Mouse (Mus musculus): ENCODE measurements around the gene Atg4c. TPM values are rescaled to one million over a fixed set of nuclear protein-coding genes. Genes with fewer than 3 reads are reported as not detected.

Gene Atg4c
- polyA plus RNA-seq, 1 experiment from 2014 or later, result 6.3 TPM

- Histone ChIP-seq H3K4me3 (no peak overlapping the region), H3K36me3 (no peaks in the 10 kb centered on the region), H3K4me2 (no peak overlapping the region), H3K4me1 (no peaks in the 10 kb centered on the region), H3K27ac (no peak overlapping the region), H3K9me3 (replicated peaks) (no peaks in the 10 kb centered on the region), H3K9ac (no peak overlapping the region), H3K27me3 (replicated peaks) (no peaks in the 10 kb centered on the region)
- WGBS (ENCODE audit: insufficient replicate concordance), result 58% methylated on average over 7 of the region's 7 CpGs
- ATAC-seq, result no peak
Observed at GRCm38 (mm10) chr4:99176841-99177240, 16.9 kb upstream of the Atg4c start.

- Histone ChIP-seq H3K27ac (no peak overlapping the region), H3K36me3 (no peaks in the 10 kb centered on the region), H3K4me1 (no peaks in the 10 kb centered on the region), H3K4me3 (no peak overlapping the region), H3K9ac (no peak overlapping the region), H3K27me3 (replicated peaks) (no peaks in the 10 kb centered on the region), H3K4me2 (no peak overlapping the region), H3K9me3 (replicated peaks) (no peaks in the 10 kb centered on the region)
- WGBS (ENCODE audit: insufficient replicate concordance), result 64% methylated on average over 4 of the region's 4 CpGs
- ATAC-seq, result no peak
Observed at GRCm38 (mm10) chr4:99177255-99177654, 16.5 kb upstream of the Atg4c start.

- 58% methylated on average over 5 of the region's 5 CpGs for WGBS (ENCODE audit: insufficient replicate concordance)
- Histone ChIP-seq H3K4me2 (no peak overlapping the region), H3K4me1 (no peaks in the 10 kb centered on the region), H3K9me3 (replicated peaks) (no peaks in the 10 kb centered on the region), H3K27ac (no peak overlapping the region), H3K27me3 (replicated peaks) (no peaks in the 10 kb centered on the region), H3K36me3 (no peaks in the 10 kb centered on the region), H3K9ac (no peak overlapping the region), H3K4me3 (no peak overlapping the region)
- ATAC-seq, result no peak
Observed at GRCm38 (mm10) chr4:99178851-99179250, 14.9 kb upstream of the Atg4c start.

- no peaks in the 10 kb centered on the region for H3K27me3 ChIP-seq (replicated peaks)
- no peaks in the 10 kb centered on the region for H3K36me3 ChIP-seq
- H3K27ac ChIP-seq, result no peak overlapping the region
- H3K4me2 ChIP-seq, result no peak overlapping the region
- H3K9me3 ChIP-seq (replicated peaks), result no peaks in the 10 kb centered on the region
- no peak overlapping the region for H3K4me3 ChIP-seq
- no peaks in the 10 kb centered on the region for H3K4me1 ChIP-seq
- 68% methylated on average over 21 of the region's 21 CpGs for WGBS (ENCODE audit: insufficient replicate concordance)
- no peak for ATAC-seq
- H3K9ac ChIP-seq, result no peak overlapping the region
Observed at GRCm38 (mm10) chr4:99179446-99180120, 14.2 kb upstream of the Atg4c start.

GRCm38 (mm10) chr4:99180921-99181320 is 12.8 kb upstream of the Atg4c start:
- H3K4me3 ChIP-seq, result no peak overlapping the region
- H3K27me3 ChIP-seq (replicated peaks), result no peaks in the 10 kb centered on the region
- H3K9ac ChIP-seq, result no peak overlapping the region
- no peaks in the 10 kb centered on the region for H3K9me3 ChIP-seq (replicated peaks)
- no peak overlapping the region for H3K27ac ChIP-seq
- no peaks in the 10 kb centered on the region for H3K4me1 ChIP-seq
- 62% methylated on average over 5 of the region's 5 CpGs for WGBS (ENCODE audit: insufficient replicate concordance)
- no peak overlapping the region for H3K4me2 ChIP-seq
- H3K36me3 ChIP-seq, result no peaks in the 10 kb centered on the region
- no peak for ATAC-seq

- H3K4me1 ChIP-seq, result no peaks in the 10 kb centered on the region
- no peaks in the 10 kb centered on the region for H3K9me3 ChIP-seq (replicated peaks)
- no peaks in the 10 kb centered on the region for H3K27me3 ChIP-seq (replicated peaks)
- H3K4me3 ChIP-seq, result no peak overlapping the region
- ATAC-seq, result no peak
- H3K9ac ChIP-seq, result no peak overlapping the region
- no peak overlapping the region for H3K4me2 ChIP-seq
- H3K36me3 ChIP-seq, result no peaks in the 10 kb centered on the region
- WGBS (ENCODE audit: insufficient replicate concordance), result 69% methylated on average over 9 of the region's 9 CpGs
- H3K27ac ChIP-seq, result no peak overlapping the region
Observed at GRCm38 (mm10) chr4:99181739-99182419, 11.9 kb upstream of the Atg4c start.

- no peaks in the 10 kb centered on the region for H3K4me1 ChIP-seq
- no peaks in the 10 kb centered on the region for H3K36me3 ChIP-seq
- WGBS (ENCODE audit: insufficient replicate concordance), result 72% methylated on average over 20 of the region's 20 CpGs
- H3K27ac ChIP-seq, result no peak overlapping the region
- H3K4me2 ChIP-seq, result no peak overlapping the region
- ATAC-seq, result no peak
- H3K27me3 ChIP-seq (replicated peaks), result no peaks in the 10 kb centered on the region
- H3K4me3 ChIP-seq, result no peak overlapping the region
- H3K9ac ChIP-seq, result no peak overlapping the region
- H3K9me3 ChIP-seq (replicated peaks), result no peaks in the 10 kb centered on the region
Observed at GRCm38 (mm10) chr4:99182660-99183431, 10.9 kb upstream of the Atg4c start.

- Histone ChIP-seq H3K27me3 (replicated peaks) (no peaks in the 10 kb centered on the region), H3K4me3 (no peak overlapping the region), H3K4me2 (no peak overlapping the region), H3K36me3 (no peaks in the 10 kb centered on the region), H3K9ac (no peak overlapping the region), H3K9me3 (replicated peaks) (no peaks in the 10 kb centered on the region), H3K27ac (no peak overlapping the region), H3K4me1 (no peaks in the 10 kb centered on the region)
- no peak for ATAC-seq
- WGBS (ENCODE audit: insufficient replicate concordance), result 64% methylated on average over 4 of the region's 4 CpGs
Observed at GRCm38 (mm10) chr4:99184678-99185077, 9.1 kb upstream of the Atg4c start.

GRCm38 (mm10) chr4:99185305-99185704 is 8.4 kb upstream of the Atg4c start:
- no peak for ATAC-seq
- WGBS (ENCODE audit: insufficient replicate concordance), result 62% methylated on average over 4 of the region's 4 CpGs
- Histone ChIP-seq H3K4me3 (no peak overlapping the region), H3K4me2 (no peak overlapping the region), H3K27me3 (replicated peaks) (no peaks in the 10 kb centered on the region), H3K4me1 (no peaks in the 10 kb centered on the region), H3K27ac (no peak overlapping the region), H3K9ac (no peak overlapping the region), H3K9me3 (replicated peaks) (no peaks in the 10 kb centered on the region), H3K36me3 (no peaks in the 10 kb centered on the region)

GRCm38 (mm10) chr4:99186412-99187125 is 7.2 kb upstream of the Atg4c start:
- no peaks in the 10 kb centered on the region for H3K27me3 ChIP-seq (replicated peaks)
- H3K4me3 ChIP-seq, result no peak overlapping the region
- no peak overlapping the region for H3K9ac ChIP-seq
- no peak overlapping the region for H3K27ac ChIP-seq
- H3K9me3 ChIP-seq (replicated peaks), result no peaks in the 10 kb centered on the region
- H3K4me1 ChIP-seq, result no peaks in the 10 kb centered on the region
- 73% methylated on average over 11 of the region's 11 CpGs for WGBS (ENCODE audit: insufficient replicate concordance)
- no peak overlapping the region for H3K4me2 ChIP-seq
- ATAC-seq, result no peak
- no peaks in the 10 kb centered on the region for H3K36me3 ChIP-seq

GRCm38 (mm10) chr4:99192640-99193039 is 1.1 kb upstream of the Atg4c start:
- no peak overlapping the region for H3K27ac ChIP-seq
- no peak for ATAC-seq
- no peaks in the 10 kb centered on the region for H3K9me3 ChIP-seq (replicated peaks)
- no peak overlapping the region for H3K9ac ChIP-seq
- no peaks in the 10 kb centered on the region for H3K36me3 ChIP-seq
- H3K27me3 ChIP-seq (replicated peaks), result no peaks in the 10 kb centered on the region
- no peak overlapping the region for H3K4me2 ChIP-seq
- peaks cover 8% of the 10 kb centered on the region; the same call in 1 of the 2 replicates for H3K4me1 ChIP-seq
- no peak overlapping the region for H3K4me3 ChIP-seq
- 76% methylated on average over 1 of the region's 1 CpGs for WGBS (ENCODE audit: insufficient replicate concordance)

- H3K27me3 ChIP-seq (replicated peaks), result no peaks in the 10 kb centered on the region
- no peak overlapping the region for H3K27ac ChIP-seq
- H3K9ac ChIP-seq, result no peak overlapping the region
- peak overlapping the region; percentile 76 for H3K4me2 ChIP-seq
- no peaks in the 10 kb centered on the region for H3K9me3 ChIP-seq (replicated peaks)
- ATAC-seq, result no peak
- WGBS (ENCODE audit: insufficient replicate concordance), result 45% methylated on average over 6 of the region's 6 CpGs
- H3K36me3 ChIP-seq, result no peaks in the 10 kb centered on the region
- peaks cover 8% of the 10 kb centered on the region; the same call in 1 of the 2 replicates for H3K4me1 ChIP-seq
- peak overlapping the region; percentile 71 for H3K4me3 ChIP-seq
Observed at GRCm38 (mm10) chr4:99193214-99193613, 520 bp upstream of the Atg4c start.
